7 mouse cellular contexts compared by ENCODE assay signal in genomic region chr5:109556591-109557320, GRCm38 (mm10). TPM values are rescaled to one million over a fixed set of nuclear protein-coding genes. Genes with fewer than 3 reads are reported as not detected.
DNase-seq lines count a peak whose midpoint lies in the region; ATAC-seq and TF ChIP-seq lines count a peak whose summit lies in the region.

No protein-coding gene starts in this region.

- peaks cover 51% of the 10 kb centered on the region for H3K9me3 ChIP-seq in G1E (replicated peaks)
- H3K9me3 ChIP-seq in midbrain, embryonic 10.5 days (replicated peaks): peaks cover 65% of the 10 kb centered on the region

- WGBS in bone marrow, adult 2 months: 11% methylated on average over 40 of the region's 40 CpGs
- 7% methylated on average over 40 of the region's 40 CpGs for WGBS in midbrain, embryonic 10.5 days

- no peak for TF ChIP-seq CTCF in G1E (IDR thresholded peaks at IDR 0.05; ENCODE audit: low read depth, low read length)
- no peak for TF ChIP-seq CTCF in bone marrow, adult 2 months (IDR thresholded peaks at IDR 0.05; ENCODE audit: control insufficient read depth, insufficient read depth, low read length)
- no peak for TF ChIP-seq CTCF in embryonic fibroblast, embryonic 13.5 days (IDR thresholded peaks at IDR 0.05; ENCODE audit: borderline replicate concordance, insufficient read depth, low read length)

- ATAC-seq in G1E (ENCODE audit: extremely low read depth, insufficient number of reproducible peaks, low FRiP score, poor library complexity, severe bottlenecking): peak; percentile 16

- peaks cover 10% of the 10 kb centered on the region for H3K4me1 ChIP-seq in G1E (ENCODE audit: insufficient read depth, low read depth, low read length)
- no peaks in the 10 kb centered on the region for H3K4me1 ChIP-seq in bone marrow, adult 2 months (ENCODE audit: control insufficient read depth, insufficient read depth, low read length)
- H3K4me1 ChIP-seq in embryonic fibroblast, embryonic 13.5 days (ENCODE audit: control insufficient read depth, insufficient read depth, low read length): no peaks in the 10 kb centered on the region
- 0 out of 2 replicates have a peak, but pooled peaks cover 5% of the 10 kb centered on the region for H3K4me1 ChIP-seq in midbrain, embryonic 10.5 days

- peak; percentile 85 for DNase-seq in G1E (ENCODE audit: low spot score)
- peak; percentile 86 to 90 for DNase-seq in heart, postnatal 14 days
- DNase-seq in layer of hippocampus, postnatal 36 days: peak; percentile 92 to 95
- DNase-seq in midbrain, embryonic 10.5 days (ENCODE audit: low spot score): peak; percentile 82
- peak; percentile 92 for DNase-seq in right cerebral cortex, postnatal 4 days

- H3K4me3 ChIP-seq in G1E (ENCODE audit: low read depth, low read length): peak overlapping the region; percentile 71
- peak overlapping the region; percentile 69 for H3K4me3 ChIP-seq in bone marrow, adult 2 months (replicated peaks; ENCODE audit: control insufficient read depth, low read depth, low read length)
- H3K4me3 ChIP-seq in embryonic fibroblast, embryonic 13.5 days (ENCODE audit: insufficient read depth, low read length): peak overlapping the region; percentile 27
- H3K4me3 ChIP-seq in midbrain, embryonic 10.5 days: peak overlapping the region; percentile 76

- intact Hi-C loops in heart, postnatal 14 days (cut with DNase I): loop anchor here (10.0 kb wide), 1 partner anchor 368 kb away; the partner anchor contains the start of gene Gm15446

- peaks cover 47% of the 10 kb centered on the region for H3K36me3 ChIP-seq in G1E (replicated peaks)
- H3K36me3 ChIP-seq in midbrain, embryonic 10.5 days: peaks cover 18% of the 10 kb centered on the region

- peak; percentile 13; the same call in 1 of the 2 replicates for TF ChIP-seq POLR2A in bone marrow, adult 2 months (IDR thresholded peaks at IDR 0.05; ENCODE audit: borderline replicate concordance, control insufficient read depth, low read depth, low read length)
- no peak for TF ChIP-seq POLR2A in embryonic fibroblast, embryonic 13.5 days (IDR thresholded peaks at IDR 0.05; ENCODE audit: low read depth, low read length)

- H3K27ac ChIP-seq in bone marrow, adult 2 months (ENCODE audit: control insufficient read depth, insufficient read depth, low read depth, low read length, poor library complexity): peak overlapping the region; percentile 96
- H3K27ac ChIP-seq in embryonic fibroblast, embryonic 13.5 days (ENCODE audit: insufficient read depth, low read length): peak overlapping the region; percentile 93
- H3K27ac ChIP-seq in midbrain, embryonic 10.5 days (replicated peaks): peak overlapping the region; percentile 88

- H3K27me3 ChIP-seq in G1E (ENCODE audit: insufficient read depth, low read length): no peaks in the 10 kb centered on the region; the same call in 1 of the 2 replicates
- no peaks in the 10 kb centered on the region for H3K27me3 ChIP-seq in midbrain, embryonic 10.5 days (ENCODE audit: low read depth, poor library complexity, severe bottlenecking)

RNA-seq across cellular contexts. Expression of gene Crlf2, which starts 2.0 kb away (rescaled TPM):
- total RNA-seq in G1E (2014; fragmentation: Nextera tagmentation) (3.2 and 4.2 TPM in 2 replicates), G1E (2017) (4.0 and 6.2 TPM in 2 replicates)
- polyA plus RNA-seq in G1E (2012): 37.4 and 52.7 TPM in 2 replicates
- polyA plus RNA-seq in bone marrow, adult 2 months (2011; ENCODE audit: insufficient read depth, insufficient read length, low replicate concordance, missing spikeins): 9.9 and 26.5 TPM in 2 replicates
- 16.2 and 16.7 TPM in 2 replicates for polyA plus RNA-seq in embryonic fibroblast, embryonic 13.5 days (2011; ENCODE audit: insufficient read length, low read depth, missing spikeins)
- total RNA-seq in heart, postnatal 14 days (2021): 10 to 100 TPM; 10.3 to 11.7 TPM
- 10 to 100 TPM; 22.8 to 27.5 TPM for total RNA-seq in layer of hippocampus, postnatal 36 days (2021)
- 3.7 and 3.9 TPM in 2 replicates for polyA plus RNA-seq in midbrain, embryonic 10.5 days (2016; fragmentation: Nextera tagmentation; extraction: Ambion mirVana)

Comparison
In these comparisons a context has a peak if more than half of its experiments do, and no peak if none do; other contexts are left out.
1. Peak in every context shown above with its lines: DNase-seq, ATAC-seq, H3K4me3 ChIP-seq and H3K27ac ChIP-seq.